Mouse (Mus musculus) CH12.LX (cell line): ENCODE results near the gene Nat8f4. TPM values are rescaled to one million over a fixed set of nuclear protein-coding genes. Genes with fewer than 3 reads are reported as not detected.
"Not testable (repeated sequence)": the region's sequence is repeated elsewhere in the genome, so short reads cannot be mapped to it uniquely, and the experiment has no call there.

ENCODE experiments used
- DNase-seq: peaks from one replicate; pipeline ENCODE4 v3.0.0-alpha.2; 2013; ENCODE audit errors: extremely low read depth
- H3K27ac ChIP-seq: 2 replicates; pipeline ENCODE4 v1.5.1; 2012; ENCODE audit warnings: low read depth, mild to moderate bottlenecking, control low read depth, moderate library complexity; ENCODE audit not compliant: insufficient read depth
- H3K27me3 ChIP-seq: replicated peaks from 2 replicates; pipeline ENCODE3; 2012; ENCODE audit warnings: inconsistent platforms
- H3K36me3 ChIP-seq, 2 experiments: replicated peaks in 1 of 2; 2 replicates each; pipeline versions ENCODE3 to v1.6.1; 2012; ENCODE audit warnings: inconsistent platforms in 1 of 2, low read length in 1 of 2, mild to moderate bottlenecking in 1 of 2, mixed read lengths in 1 of 2, moderate library complexity in 1 of 2; ENCODE audit not compliant: control insufficient read depth in 1 of 2, insufficient read depth in 1 of 2
- H3K4me1 ChIP-seq, 2 experiments: 2 replicates each; pipeline ENCODE4 v1.6.1; 2012; ENCODE audit warnings: inconsistent platforms in 1 of 2, moderate library complexity in 1 of 2; ENCODE audit not compliant: insufficient read depth in 2 of 2, control insufficient read depth in 1 of 2
- H3K4me2 ChIP-seq: 2 replicates; pipeline ENCODE4 v1.6.1; 2012; ENCODE audit warnings: low read depth, mild to moderate bottlenecking, control low read depth; ENCODE audit not compliant: poor library complexity, insufficient read depth, severe bottlenecking
- H3K4me3 ChIP-seq, 3 experiments: fragments of 150-350 bp in 1 of 3; sonication (generic) in 1 of 3; replicated peaks in 1 of 3; 2 replicates each; pipeline versions ENCODE3 to v1.5.1; 2011 to 2012; ENCODE audit warnings: low read depth in 2 of 3, low read length in 2 of 3, mild to moderate bottlenecking in 2 of 3, moderate library complexity in 2 of 3, control low read depth in 1 of 3, improper control_type of control experiment in 1 of 3, inconsistent platforms in 1 of 3, mixed read lengths in 1 of 3; ENCODE audit not compliant: poor library complexity in 1 of 3
- H3K79me2 ChIP-seq: replicated peaks from 2 replicates; pipeline ENCODE4 v1.6.1; 2012; ENCODE audit warnings: mild to moderate bottlenecking, moderate library complexity; ENCODE audit not compliant: control insufficient read depth, poor library complexity, insufficient read depth, severe bottlenecking; ENCODE audit errors: extremely low read depth
- H3K9ac ChIP-seq: 2 replicates; pipeline ENCODE4 v1.6.1; 2012; ENCODE audit warnings: low read depth, mild to moderate bottlenecking, control low read depth, moderate library complexity; ENCODE audit not compliant: insufficient read depth
- H3K9me3 ChIP-seq: replicated peaks from 2 replicates; pipeline ENCODE3; 2012; ENCODE audit warnings: low read length, inconsistent platforms, mixed read lengths
- BHLHE40 ChIP-seq: IDR thresholded peaks from 2 replicates; pipeline ENCODE4 v1.6.1; 2011; ENCODE audit warnings: mild to moderate bottlenecking, low read depth, low read length, improper control_type of control experiment
- CHD1 ChIP-seq: IDR thresholded peaks from 2 replicates; pipeline ENCODE4 v1.6.1; 2012; ENCODE audit warnings: low read depth, low read length, improper control_type of control experiment, inconsistent platforms
- CHD2 ChIP-seq: IDR thresholded peaks from 2 replicates; pipeline ENCODE4 v1.6.1; 2011; ENCODE audit warnings: low read length, improper control_type of control experiment
- CTCF ChIP-seq, 2 experiments: IDR thresholded peaks in 1 of 2; conservative IDR thresholded peaks in 1 of 2; 2 replicates each; pipeline ENCODE4 v1.5.1; 2011 to 2012; ENCODE audit warnings: low read depth in 2 of 2, low read length in 2 of 2, improper control_type of control experiment in 1 of 2, inconsistent platforms in 1 of 2, mild to moderate bottlenecking in 1 of 2, moderate library complexity in 1 of 2
- GABPA ChIP-seq: IDR thresholded peaks from 2 replicates; pipeline ENCODE4 v1.6.1; 2012; ENCODE audit warnings: low read depth, low read length, improper control_type of control experiment, inconsistent platforms; ENCODE audit not compliant: insufficient replicate concordance
- HCFC1 ChIP-seq: IDR thresholded peaks from 2 replicates; pipeline ENCODE4 v1.6.1; 2012; ENCODE audit warnings: low read depth, mild to moderate bottlenecking, inconsistent platforms, low read length, improper control_type of control experiment
- JUN ChIP-seq: IDR thresholded peaks from 2 replicates; pipeline ENCODE4 v1.6.1; 2011; ENCODE audit warnings: low read depth, mild to moderate bottlenecking, low read length, improper control_type of control experiment, moderate library complexity; ENCODE audit not compliant: insufficient read depth
- MAX ChIP-seq: IDR thresholded peaks from 2 replicates; pipeline ENCODE4 v1.6.1; 2011; ENCODE audit warnings: low read length, improper control_type of control experiment
- MXI1 ChIP-seq: IDR thresholded peaks from 2 replicates; pipeline ENCODE4 v1.6.1; 2011; ENCODE audit warnings: mild to moderate bottlenecking, low read depth, low read length, improper control_type of control experiment
- NRF1 ChIP-seq: IDR thresholded peaks from 2 replicates; pipeline ENCODE4 v1.6.1; 2014; ENCODE audit warnings: low read depth, mild to moderate bottlenecking, inconsistent platforms, low read length, improper control_type of control experiment, moderate library complexity
- POLR2A ChIP-seq: IDR thresholded peaks from 2 replicates; pipeline ENCODE4 v1.6.1; 2011; ENCODE audit warnings: low read depth, mild to moderate bottlenecking, improper control_type of control experiment, low read length
- POLR2AphosphoS2 ChIP-seq: IDR thresholded peaks from 2 replicates; pipeline ENCODE4 v1.6.1; 2011; ENCODE audit warnings: low read depth, low read length, improper control_type of control experiment
- RAD21 ChIP-seq: IDR thresholded peaks from 2 replicates; pipeline ENCODE4 v1.6.1; 2011; ENCODE audit warnings: low read depth, mild to moderate bottlenecking, low read length, improper control_type of control experiment, moderate library complexity
- SMC3 ChIP-seq: IDR thresholded peaks from 2 replicates; pipeline ENCODE4 v1.6.1; 2011; ENCODE audit warnings: low read depth, low read length, improper control_type of control experiment
- TBP ChIP-seq: conservative IDR thresholded peaks from 2 replicates; pipeline ENCODE4 v1.6.1; 2011; ENCODE audit warnings: low read depth, low read length, improper control_type of control experiment
- TCF12 ChIP-seq: IDR thresholded peaks from 2 replicates; pipeline ENCODE4 v1.6.1; 2014; ENCODE audit warnings: low read depth, mild to moderate bottlenecking, inconsistent platforms, low read length, improper control_type of control experiment
- UBTF ChIP-seq: IDR thresholded peaks from 2 replicates; pipeline ENCODE4 v1.6.1; 2012; ENCODE audit warnings: low read depth, mild to moderate bottlenecking, inconsistent platforms, low read length, improper control_type of control experiment, moderate library complexity
- USF1 ChIP-seq: IDR thresholded peaks from 2 replicates; pipeline ENCODE4 v1.6.1; 2014; ENCODE audit warnings: low read depth, mild to moderate bottlenecking, inconsistent platforms, low read length, improper control_type of control experiment
- USF2 ChIP-seq: conservative IDR thresholded peaks from 2 replicates; pipeline ENCODE4 v1.6.1; 2011; ENCODE audit warnings: low read depth, low read length, improper control_type of control experiment
- ZC3H11A ChIP-seq: IDR thresholded peaks from 2 replicates; pipeline ENCODE4 v1.6.1; 2012; ENCODE audit warnings: low read depth, mild to moderate bottlenecking, inconsistent platforms, low read length, improper control_type of control experiment
- ZMIZ1 ChIP-seq: IDR thresholded peaks from 2 replicates; pipeline ENCODE4 v1.6.1; 2012; ENCODE audit warnings: low read depth, mild to moderate bottlenecking, inconsistent platforms, low read length, improper control_type of control experiment
- dilution Hi-C: fragments of 300-500 bp; cut with MboI; formaldehyde crosslinking; loops from 2 replicates; pipeline ENCODE4 v1.14.3; 2020; ENCODE audit warnings: low sequenced_read_pairs; ENCODE audit not compliant: extremely low pct_unique_long_range_greater_than_20kb, extremely low pct_ligation_motif_present
- in situ Hi-C: fragments of 300-500 bp; cut with MboI; formaldehyde crosslinking; loops from 3 replicates; pipeline ENCODE4 v1.14.3; 2019; ENCODE audit warnings: low sequenced_read_pairs, low pct_ligation_motif_present, low pct_unique_long_range_greater_than_20kb, mixed read lengths
- polyA plus RNA-seq: library from polyadenylated mRNA; unstranded; fragments of >175 nt; gene quantifications from 2 replicates; pipeline ENCODE4 v1.2.1, GENCODE M21; 2012; ENCODE audit warnings: low read depth; ENCODE audit not compliant: insufficient read length
- total RNA-seq, 2 experiments: library from RNA; depleted of rRNA; stranded (reverse); fragments of 300-350 nt in 1 of 2; fragments of >200 nt in 1 of 2; gene quantifications; 2 replicates each; pipeline ENCODE4 v1.2.3; 2012 to 2014

Gene Nat8f4
- total and polyA plus RNA-seq, 3 experiments = 1.8 to 2.4 (median 2.3) TPM

GRCm38 (mm10) chr6:85936508-85937465 lies 32.1 kb upstream of the Nat8f4 start:
- dilution Hi-C loops, H3K27me3 ChIP-seq, H3K79me2 ChIP-seq, H3K4me1 ChIP-seq, H3K9me3 ChIP-seq: not testable (repeated sequence)
- H3K36me3 ChIP-seq = peaks cover 5 to 30% of the 10 kb centered on the region in 2 experiments
- peak overlapping the region; percentile 49 to 60 (median 52) for H3K4me3 ChIP-seq
- in situ Hi-C loops = loop anchor here (5.0 kb wide), 1 partner anchor 71 kb away; no protein-coding TSS in a partner anchor
- TF ChIP-seq TCF12 (peak; percentile 32; the same call in 1 of the 2 replicates), MAX (peak; percentile 33; the same call in 1 of the 2 replicates), MXI1 (peak; percentile 60; the same call in 1 of the 2 replicates), SMC3 (peak; percentile 15; the same call in 1 of the 2 replicates), POLR2A (0 out of 2 replicates have a peak, but pooled peaks have one; percentile 39), HCFC1 (peak; percentile 71), TBP (peak; percentile 32; the same call in 1 of the 2 replicates), UBTF (peak; percentile 86), CTCF (conservative IDR thresholded peaks at IDR 0.05 in 1 of 2, IDR thresholded peaks at IDR 0.05 in 1 of 2; ENCODE audit: low read depth in 2 of 2, low read length in 2 of 2) (peak in 1 of 2 experiments; percentile 58; a peak in 2 of 4 replicates), BHLHE40 (peak; percentile 79), NRF1 (peak; percentile 19; the same call in 1 of the 2 replicates)
- peak overlapping the region; percentile 39; the same call in 1 of the 2 replicates for H3K4me2 ChIP-seq
- H3K9ac ChIP-seq = peak overlapping the region; percentile 82
- peak overlapping the region; percentile 45 for H3K27ac ChIP-seq
- DNase-seq = peak; percentile 57

- no peak for DNase-seq
- Histone ChIP-seq H3K4me3 (no peak overlapping the region), H3K79me2 (no peaks in the 10 kb centered on the region), H3K9me3 (no peaks in the 10 kb centered on the region), H3K4me2 (no peak overlapping the region), H3K27me3 (no peaks in the 10 kb centered on the region), H3K9ac (no peak overlapping the region), H3K27ac (no peak overlapping the region), H3K4me1 (peaks cover 0 to 4% of the 10 kb centered on the region in 2 experiments; a peak in 2 of 4 replicates), H3K36me3 (peaks cover 2 to 31% of the 10 kb centered on the region in 2 experiments)
- in situ Hi-C loops = loop anchor here (5.0 kb wide), 1 partner anchor 72 kb away; no protein-coding TSS in a partner anchor
- dilution Hi-C loops = no loop called here
- TF ChIP-seq USF2 = no peak
- TF ChIP-seq GABPA = no peak
- TF ChIP-seq JUN = no peak
- TF ChIP-seq ZC3H11A = no peak
- TF ChIP-seq ZMIZ1 = no peak
- no peak for TF ChIP-seq CHD2
- no peak for TF ChIP-seq POLR2AphosphoS2
- TF ChIP-seq RAD21 = peak; percentile 48
- no peak for TF ChIP-seq TBP
- no peak for TF ChIP-seq CHD1
- TF ChIP-seq CTCF (conservative IDR thresholded peaks at IDR 0.05 in 1 of 2, IDR thresholded peaks at IDR 0.05 in 1 of 2; ENCODE audit: low read depth in 2 of 2, low read length in 2 of 2) = peak in 1 of 2 experiments; percentile 51; a peak in 2 of 4 replicates
- TF ChIP-seq SMC3 = peak; percentile 11
- TF ChIP-seq USF1 = no peak
These were observed 31.0 kb upstream of the Nat8f4 start for GRCm38 (mm10) chr6:85935646-85936045.
